Mouse (Mus musculus) right cerebral cortex, postnatal 14 days (tissue): ENCODE measurements around the gene H2-M10.1.
"Not testable (repeated sequence)": the region's sequence is repeated elsewhere in the genome, so short reads cannot be mapped to it uniquely, and the experiment has no call there.

Experiments
- DNase-seq: peaks from one replicate; pipeline ENCODE4 v3.0.0; 2022

H2-M10.1 gene

DNA sequence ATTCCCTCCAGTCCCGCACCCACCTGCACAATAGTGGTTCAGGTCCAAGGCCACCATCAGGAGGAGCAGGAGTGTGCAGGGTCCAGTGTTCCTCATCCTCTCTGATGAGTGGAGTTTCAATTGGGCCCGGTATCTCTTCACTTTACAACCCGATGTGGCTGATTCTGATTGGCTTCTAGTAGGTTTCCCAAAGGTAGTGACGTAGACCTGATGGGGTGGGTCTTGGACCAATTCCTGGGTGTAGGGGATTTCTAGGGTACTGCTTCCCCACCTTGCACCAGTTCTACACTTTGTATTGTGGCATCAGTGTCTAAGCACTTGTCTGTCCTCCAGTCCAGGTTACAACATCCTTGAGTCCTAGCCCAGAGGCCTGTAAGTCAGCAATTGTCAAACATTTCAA, at the start of gene H2-M10.1:
TSS of gene H2-M10.1 (minus strand) at position 101 of the 400 bp plus-strand sequence.
- no peak for DNase-seq

DNA sequence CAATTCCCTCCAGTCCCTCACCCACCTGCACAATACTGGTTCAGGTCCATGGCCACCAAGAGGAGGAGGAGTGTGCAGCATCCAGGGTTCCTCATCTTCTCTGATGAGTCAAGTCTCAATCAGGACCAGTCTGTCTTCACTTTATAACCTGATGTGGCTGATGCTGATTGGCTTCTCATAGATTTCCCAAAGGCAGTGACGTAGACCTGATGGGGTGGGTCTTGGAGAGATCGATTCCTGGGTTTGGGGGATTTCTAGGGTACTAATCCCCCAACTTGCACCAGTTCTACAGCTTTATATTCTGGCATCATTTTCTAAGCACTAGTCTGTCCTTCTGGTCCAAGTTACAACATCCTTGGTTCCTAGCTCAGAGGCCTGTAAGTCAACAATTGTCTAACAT, 42.4 kb upstream of the H2-M10.1 start, which contains the start of gene H2-M10.3:
TSS of gene H2-M10.3 (minus strand) at position 101 of the 400 bp plus-strand sequence.
- not testable (repeated sequence) for DNase-seq

DNA sequence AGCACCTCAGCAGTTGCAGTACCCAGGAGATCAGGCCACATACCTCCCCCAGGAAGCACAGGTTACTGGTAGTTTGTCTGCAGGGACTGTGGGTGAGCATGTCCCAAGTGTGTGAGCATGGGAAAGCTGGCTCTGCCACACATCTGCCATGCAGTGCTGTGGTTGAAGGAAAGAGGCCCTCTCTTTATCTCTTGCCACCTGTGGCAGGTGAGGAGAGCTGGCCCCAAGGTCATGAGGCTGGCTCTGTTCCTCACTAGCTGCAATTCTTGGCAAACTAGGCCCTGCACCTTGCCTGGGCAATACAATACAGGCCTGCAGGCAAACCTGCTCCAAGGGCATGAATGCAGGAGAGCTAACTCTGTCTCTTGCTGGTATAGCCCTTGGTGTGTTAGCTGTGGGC, 36.4 kb upstream of the H2-M10.1 start:
- DNase-seq, result not testable (repeated sequence)

DNA sequence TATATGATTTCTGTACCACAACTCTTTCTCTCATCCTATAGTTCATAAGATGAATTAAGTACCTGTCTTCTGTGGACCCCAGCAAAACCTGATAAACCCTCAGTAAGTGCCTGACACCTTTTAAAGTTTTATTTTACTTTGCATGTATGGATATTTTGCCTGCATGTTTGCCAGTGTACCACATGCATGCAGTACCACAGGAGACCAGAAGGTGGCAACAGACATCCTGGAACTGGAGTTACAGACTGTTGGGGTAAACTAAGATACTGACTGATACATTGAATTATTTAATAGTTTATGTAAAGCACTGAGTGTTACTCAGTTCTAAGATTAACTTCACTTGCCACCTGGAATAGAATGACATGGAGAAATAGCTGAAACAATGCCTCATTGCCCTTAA, 31.6 kb upstream of the H2-M10.1 start:
- DNase-seq, result peak; percentile 54

DNA sequence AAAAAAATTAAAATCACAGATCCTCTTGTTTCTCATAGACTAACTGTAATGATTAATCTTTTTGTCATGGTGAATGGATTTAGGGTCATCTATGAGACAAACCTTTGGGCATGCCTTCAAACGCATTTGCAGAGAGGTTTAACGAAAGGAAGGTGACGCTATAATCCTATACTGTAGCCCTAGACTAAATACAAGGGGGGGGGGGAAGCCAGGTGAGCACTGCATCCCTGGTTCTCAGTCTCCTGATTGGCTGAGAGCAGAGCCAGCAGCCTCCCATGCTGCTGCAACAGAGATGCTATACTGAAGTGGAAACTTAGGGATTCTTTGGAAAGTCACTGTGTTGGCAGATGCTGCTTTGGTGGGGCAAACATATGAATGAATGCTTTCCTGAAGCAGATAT, 29.8 kb upstream of the H2-M10.1 start:
- DNase-seq, result no peak

DNA sequence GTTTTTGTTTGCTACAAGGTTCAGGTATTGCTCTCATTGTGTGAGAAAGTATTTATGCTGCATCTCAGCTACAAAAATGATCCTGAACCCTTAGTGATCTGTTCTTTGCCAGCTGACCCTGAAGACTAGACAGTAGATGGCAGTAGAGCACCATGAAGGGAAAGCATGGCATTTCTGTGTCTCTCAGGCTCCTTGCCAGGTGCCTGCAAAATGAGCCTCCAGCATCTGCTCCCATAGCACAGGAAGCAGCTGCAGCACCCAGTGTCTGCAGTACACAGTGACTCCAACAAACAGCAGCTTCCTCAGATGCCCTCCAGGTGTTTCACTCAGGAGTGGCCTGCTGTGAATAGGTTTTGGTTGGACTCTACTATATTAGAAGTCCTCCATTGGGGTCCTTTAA, 29.4 kb upstream of the H2-M10.1 start:
- DNase-seq, result peak; percentile 68

DNA sequence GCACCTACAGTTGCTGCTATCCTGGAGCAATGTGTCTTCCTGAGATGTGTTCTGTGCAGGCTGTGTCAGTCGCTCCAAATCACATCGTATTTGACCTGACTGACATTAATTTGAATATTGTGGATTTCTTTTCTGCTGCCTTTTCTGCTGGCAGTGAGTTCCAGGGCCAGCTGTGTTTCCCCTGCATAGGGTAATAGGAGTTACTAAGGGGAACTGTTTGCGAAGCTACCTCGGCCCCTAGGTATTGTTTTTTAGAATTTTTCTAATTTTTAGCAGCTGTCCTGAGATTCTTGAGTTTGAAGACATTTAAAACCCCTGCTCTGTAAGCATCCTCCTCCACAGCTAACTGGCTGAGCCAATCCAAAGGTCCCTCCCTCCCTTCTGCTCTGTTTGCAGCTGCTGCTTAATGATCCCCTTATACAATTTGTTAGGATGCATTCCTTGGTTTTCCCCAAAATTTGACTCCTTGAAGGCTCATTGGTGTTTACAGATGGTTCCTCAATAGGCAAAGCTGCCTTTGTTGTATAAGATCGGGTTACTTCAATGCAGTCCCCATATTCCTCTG, 10.2 kb downstream of the H2-M10.1 start:
- DNase-seq, result no peak

DNA sequence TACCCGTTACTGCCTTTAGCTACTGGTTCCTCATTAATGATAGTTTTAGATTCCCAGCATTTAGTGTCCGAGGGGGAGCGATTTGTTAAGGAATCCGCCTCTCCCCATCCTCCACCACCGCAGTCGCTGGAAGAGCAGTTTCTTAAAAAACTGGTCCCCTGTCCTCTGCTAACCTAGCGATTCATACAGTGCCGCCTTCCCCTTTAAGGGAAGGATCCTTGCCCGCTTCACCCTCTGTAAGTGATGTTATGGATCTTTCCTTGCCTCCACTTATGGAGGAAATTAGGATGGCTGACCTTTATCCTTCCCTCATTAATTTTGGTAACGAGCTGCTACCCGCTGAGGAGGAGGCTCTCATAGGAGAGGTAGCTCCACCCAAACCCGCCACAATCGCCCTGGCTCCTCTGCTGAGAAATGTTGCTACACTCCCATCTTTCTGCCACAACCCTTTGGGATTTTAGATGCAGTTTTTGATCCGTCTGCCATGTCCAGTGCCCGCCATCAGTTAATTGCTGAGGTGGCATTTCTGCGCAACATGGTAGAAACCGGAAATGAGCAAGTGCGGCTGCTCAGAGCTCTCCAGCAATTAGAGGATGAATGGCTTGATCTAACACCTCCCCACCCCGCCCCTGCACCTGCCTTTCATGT, 10.8 kb downstream of the H2-M10.1 start:
- peak; percentile 61 for DNase-seq

DNA sequence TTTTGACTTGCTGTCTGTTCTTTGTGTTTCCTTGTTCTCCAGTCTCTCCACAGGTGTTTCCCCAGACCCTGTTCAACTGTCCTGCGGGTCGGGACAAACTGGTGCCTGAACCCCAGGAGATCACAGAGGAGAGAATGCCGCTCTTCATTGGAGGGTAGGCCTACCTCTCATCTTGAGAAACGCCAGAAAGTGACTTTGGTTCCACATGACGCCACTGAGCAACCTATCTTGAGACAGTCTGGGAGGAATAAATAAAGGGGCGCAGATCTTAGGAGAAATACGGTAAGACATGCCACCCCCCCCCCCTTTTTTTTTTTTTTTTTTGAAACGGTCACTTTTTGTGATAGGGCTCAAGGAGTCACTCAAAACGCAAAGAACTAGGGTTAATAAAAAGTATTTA, 11.4 kb downstream of the H2-M10.1 start:
- no peak for DNase-seq

DNA sequence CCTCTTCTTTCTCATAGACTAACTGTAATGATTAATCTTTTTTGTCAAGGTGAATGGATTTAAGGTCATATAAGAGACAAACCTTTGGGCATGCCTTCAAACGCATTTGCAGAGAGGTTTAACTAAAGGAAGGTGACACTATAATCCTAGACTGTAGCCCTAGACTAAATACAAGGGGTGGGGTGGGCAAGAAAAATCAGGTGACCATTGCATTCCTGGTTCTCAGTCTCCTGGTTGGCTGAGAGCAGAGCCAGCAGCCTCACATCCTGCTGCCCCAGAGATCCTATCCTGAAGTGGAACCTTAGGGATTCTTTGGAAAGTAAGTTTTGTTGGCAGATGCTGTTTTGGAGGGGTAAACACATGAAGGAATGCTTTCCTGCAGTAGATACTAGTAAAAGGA, 16.7 kb downstream of the H2-M10.1 start:
- DNase-seq, result no peak

DNA sequence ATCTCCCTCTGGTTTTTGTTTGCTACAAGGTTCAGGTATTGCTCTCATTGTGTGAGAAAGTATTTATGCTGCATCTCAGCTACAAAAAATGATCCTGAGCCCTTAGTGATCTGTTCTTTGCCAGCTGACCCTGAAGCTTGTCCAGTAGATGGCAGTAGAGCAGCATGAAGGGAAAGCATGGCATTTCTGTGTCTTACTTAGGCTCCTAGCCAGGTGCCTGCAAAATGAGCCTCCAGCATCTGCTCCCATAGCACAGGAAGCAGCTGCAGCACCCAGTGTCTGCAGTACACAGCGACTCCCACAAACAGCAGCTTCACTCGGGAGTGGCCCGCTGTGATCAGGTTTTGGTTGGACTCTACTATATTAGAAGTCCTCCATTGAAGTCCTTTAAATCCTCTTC, 17.1 kb downstream of the H2-M10.1 start:
- peak; percentile 66 for DNase-seq

DNA sequence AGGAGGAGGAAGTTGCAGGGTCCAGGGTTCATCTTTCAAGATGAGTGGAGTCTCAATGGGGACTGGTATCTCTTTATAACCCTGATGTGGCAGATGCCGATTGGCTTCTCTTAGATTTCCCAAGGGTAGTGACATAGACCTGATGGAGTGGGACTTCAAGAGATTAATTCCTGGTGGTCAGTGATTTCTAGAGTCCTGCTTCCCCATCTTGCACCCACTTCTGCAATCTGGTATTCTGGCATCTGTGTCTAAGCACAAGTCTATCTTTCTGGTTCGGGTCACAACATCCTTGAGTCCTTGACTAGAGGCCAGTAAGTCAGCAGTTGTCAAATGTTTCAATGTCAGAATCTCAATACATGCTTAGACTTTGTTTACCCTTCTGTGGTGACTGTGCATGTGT, 39.6 kb downstream of the H2-M10.1 start, which contains the start of gene H2-M10.2:
TSS of gene H2-M10.2 (minus strand) at position 101 of the 400 bp plus-strand sequence.
- DNase-seq, result no peak

DNA sequence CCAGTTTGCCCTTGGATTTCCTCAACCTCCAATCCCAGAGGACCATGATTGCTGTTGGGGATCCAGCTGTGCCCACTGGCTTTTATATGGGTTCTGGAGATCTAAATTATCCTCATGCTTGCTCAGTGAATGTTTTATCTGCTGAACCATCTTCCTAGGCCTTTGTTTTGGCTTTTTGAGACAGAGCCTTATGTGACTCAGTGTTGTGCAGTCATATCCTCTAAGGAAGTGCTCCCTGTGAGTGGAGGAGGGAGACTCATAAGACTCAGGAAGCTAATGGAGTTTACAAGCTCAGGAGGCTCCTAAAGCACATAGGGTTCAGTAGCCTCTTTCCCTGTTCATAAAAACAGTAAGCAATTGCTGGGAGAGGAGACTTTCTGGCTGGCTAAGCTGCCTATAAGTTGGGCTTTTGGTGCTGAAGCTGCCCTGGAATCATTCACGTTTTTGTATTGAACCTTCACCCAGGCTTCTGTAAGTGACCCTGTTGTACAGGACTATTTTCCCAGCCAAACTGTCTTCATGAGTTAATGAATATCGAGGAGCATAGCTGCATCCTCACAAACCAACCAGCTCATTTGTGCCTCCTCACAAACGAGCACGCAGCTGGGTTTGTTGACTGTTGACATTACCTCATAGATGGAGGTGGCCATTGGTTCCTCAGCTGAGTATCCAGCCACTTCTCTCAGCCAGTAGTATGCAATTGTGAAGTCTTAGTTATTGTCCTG, 44.3 kb downstream of the H2-M10.1 start:
- no peak for DNase-seq

DNA sequence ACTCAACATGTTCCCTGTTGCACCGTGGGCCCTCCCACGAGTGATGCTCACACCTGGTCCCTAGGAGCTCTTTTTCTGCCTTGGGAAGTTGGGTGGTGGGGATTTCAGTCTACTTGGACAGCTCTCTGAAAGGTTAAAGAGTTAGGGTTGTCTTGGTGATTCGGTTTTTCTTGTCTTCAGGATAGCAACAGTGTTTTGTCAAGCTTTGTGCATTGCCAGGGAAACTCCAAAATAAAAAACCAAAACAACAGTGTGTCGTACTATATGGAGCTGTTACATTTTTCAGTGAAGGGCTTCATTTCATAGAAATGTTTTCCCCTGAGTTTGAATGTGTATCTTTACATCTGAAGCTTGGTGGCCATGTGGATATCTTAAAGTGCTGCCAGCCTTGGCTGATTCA, 51.2 kb downstream of the H2-M10.1 start:
- no peak for DNase-seq

DNA sequence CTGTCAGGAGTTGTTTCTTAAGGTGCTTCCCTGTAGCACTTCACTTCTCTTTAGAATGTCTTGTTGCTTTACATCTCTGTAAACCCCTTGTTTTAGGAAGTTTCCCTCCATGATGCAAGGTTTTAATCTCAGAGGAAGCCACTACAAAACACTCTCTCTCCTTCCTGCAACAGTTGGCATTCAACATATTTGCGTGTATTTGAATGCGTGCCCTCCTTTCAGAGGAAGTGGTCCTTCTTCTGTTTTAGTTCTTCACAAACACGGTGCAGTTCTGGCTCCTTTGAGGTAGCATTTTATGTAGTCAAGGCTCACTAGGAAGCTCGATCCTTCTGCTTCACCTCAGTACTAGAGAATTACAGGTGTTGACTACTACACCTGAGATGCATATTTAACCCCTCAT, 52.2 kb downstream of the H2-M10.1 start:
- no peak for DNase-seq
